ENCODE assay signal across 18 mouse cellular contexts in the genomic region with DNA sequence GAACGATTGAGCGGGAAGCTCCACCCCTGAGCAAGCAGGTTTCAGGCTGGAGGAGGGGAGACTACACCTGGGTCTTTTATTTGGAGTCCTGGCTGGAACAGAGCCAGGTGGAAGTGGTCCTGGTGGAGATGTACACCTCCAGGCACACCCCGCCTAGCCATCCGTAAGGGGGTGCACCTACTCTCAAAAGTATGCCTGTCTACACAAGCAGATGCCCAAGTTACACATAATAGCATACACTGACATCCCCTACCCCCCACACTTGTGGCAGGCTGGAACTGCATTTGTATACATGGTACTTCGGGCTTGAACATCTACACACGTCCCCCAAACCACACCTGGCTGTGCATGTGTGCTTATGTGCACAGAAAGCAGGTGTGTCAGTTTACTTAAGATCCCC.
DNase-seq lines count a peak whose midpoint lies in the region; ATAC-seq lines count a peak whose summit lies in the region.
"Had no signal": no experiment of that assay in that cellular context is flagged by ENCODE, and none has a peak within 500 bp of the region (broad histone marks: within the 10 kb centered on the region; RNA-seq: fewer than 3 reads in every experiment).

No protein-coding gene starts in this region.

- no peaks in the 10 kb centered on the region for H3K27me3 ChIP-seq in stomach, embryonic 16.5 days (ENCODE audit: control insufficient read depth, insufficient read depth, low read length)

- WGBS in stomach, embryonic 16.5 days: 54% methylated on average over 6 of the region's 6 CpGs

- no peaks in the 10 kb centered on the region for H3K4me1 ChIP-seq in stomach, embryonic 16.5 days (ENCODE audit: control insufficient read depth, insufficient read depth, low read length)

- H3K36me3 ChIP-seq in stomach, embryonic 16.5 days (ENCODE audit: control insufficient read depth, insufficient read depth, low read length): no peaks in the 10 kb centered on the region
- H3K36me3 ChIP-seq: heart, embryonic 13.5 days had no signal

- H3K4me3 ChIP-seq in stomach, embryonic 16.5 days (replicated peaks; ENCODE audit: low read length): no peak overlapping the region
- H3K4me3 ChIP-seq: forebrain, embryonic 13.5 days; heart, embryonic 13.5 days had no signal

- peak; percentile 70 for DNase-seq in heart, adult 11 months
- DNase-seq in heart, adult 8-10 months (ENCODE audit: low spot score): no peak
- peak; percentile 10 for DNase-seq in CD4-positive helper T cell, adult 2 months (ENCODE audit: low read depth, low spot score)
- no peak for DNase-seq in adrenal gland, adult (ENCODE audit: inconsistent age in 2 of 2, low spot score in 1 of 2)
- no peak for DNase-seq in kidney, postnatal 10 days
- no peak for DNase-seq in MN1 (ENCODE audit: low spot score)
- DNase-seq: adrenal gland, postnatal 10 days; cerebellum, adult 11 months; cerebellum, adult 8-10 months; cerebellum, postnatal 36 days; forebrain, postnatal 0 days; gastrocnemius, postnatal 14 days; heart, postnatal 36 days had no signal

- no peak overlapping the region for H3K9ac ChIP-seq in stomach, embryonic 16.5 days (ENCODE audit: low read length)
- H3K9ac ChIP-seq: forebrain, postnatal 0 days; heart, embryonic 13.5 days had no signal

- H3K27ac ChIP-seq in stomach, embryonic 16.5 days (ENCODE audit: low read length): peak overlapping the region; percentile 38; the same call in 1 of the 2 replicates
- H3K27ac ChIP-seq: forebrain, embryonic 13.5 days; heart, embryonic 13.5 days had no signal

- H3K9me3 ChIP-seq in stomach, embryonic 16.5 days (replicated peaks; ENCODE audit: control insufficient read depth, low read length): 0 out of 2 replicates have a peak, but pooled peaks cover 5% of the 10 kb centered on the region
- H3K9me3 ChIP-seq: forebrain, embryonic 13.5 days; heart, embryonic 13.5 days had no signal

- peak; percentile 69 for ATAC-seq in megakaryocyte progenitor cell, adult 5-6 weeks (replicated peaks; ENCODE audit: poor library complexity)
- peak; percentile 82 for ATAC-seq in stomach, embryonic 16.5 days (ENCODE audit: insufficient read depth, low FRiP score)
- ATAC-seq: forebrain, embryonic 13.5 days; forebrain, postnatal 0 days; hindbrain, embryonic 16.5 days had no signal

- H3K4me2 ChIP-seq in stomach, embryonic 16.5 days (ENCODE audit: low read depth, low read length): no peak overlapping the region
- H3K4me2 ChIP-seq: forebrain, embryonic 13.5 days; heart, embryonic 13.5 days had no signal

Comparison
In these comparisons a context has a peak if more than half of its experiments do, and no peak if none do; other contexts are left out.
1. DNase-seq: peak in heart, adult 11 months (single experiment) and CD4-positive helper T cell, adult 2 months (single experiment); none in heart, adult 8-10 months (single experiment), adrenal gland, adult (0 of 2), kidney, postnatal 10 days (single experiment) and MN1 (single experiment).